Mouse (Mus musculus): ENCODE data around the gene Man1a2.

The Man1a2 gene

DNA sequence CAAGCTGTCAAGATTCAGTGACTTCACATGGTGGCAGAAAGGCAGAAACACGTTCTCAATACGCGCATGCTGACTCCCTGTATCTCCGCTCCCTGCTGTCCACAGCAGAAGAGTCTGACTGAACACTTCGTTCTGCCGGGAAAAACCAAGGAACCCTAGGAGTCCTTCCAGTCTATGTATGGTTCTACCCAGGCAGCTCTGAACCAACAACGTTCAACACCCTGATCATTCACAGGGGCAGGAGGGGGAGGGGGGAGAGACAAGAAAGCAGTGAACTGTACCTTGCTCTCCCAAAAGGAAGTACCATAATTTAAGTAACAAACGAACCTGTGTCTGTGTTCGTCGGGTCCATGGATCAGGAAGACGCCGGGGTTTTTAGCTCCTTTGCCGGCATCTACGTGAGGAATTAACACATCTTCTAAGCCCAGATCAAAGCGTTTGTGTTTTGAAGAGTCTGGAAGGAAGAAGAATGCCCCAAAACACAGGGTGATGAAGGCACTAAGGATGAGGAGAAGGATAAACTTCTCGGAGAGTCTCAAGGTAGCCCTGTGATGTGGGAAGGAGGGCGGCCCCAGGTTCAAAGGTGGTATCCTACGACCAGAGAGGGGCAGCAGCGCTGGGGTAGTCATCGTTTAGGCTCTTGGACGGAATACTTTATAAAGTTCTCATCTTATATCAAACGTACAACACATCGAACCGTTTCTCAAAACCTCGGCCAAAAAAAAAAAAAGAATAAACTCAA, 898 bp downstream of the Man1a2 start:
- DNase-seq = peak; percentile 35

DNA sequence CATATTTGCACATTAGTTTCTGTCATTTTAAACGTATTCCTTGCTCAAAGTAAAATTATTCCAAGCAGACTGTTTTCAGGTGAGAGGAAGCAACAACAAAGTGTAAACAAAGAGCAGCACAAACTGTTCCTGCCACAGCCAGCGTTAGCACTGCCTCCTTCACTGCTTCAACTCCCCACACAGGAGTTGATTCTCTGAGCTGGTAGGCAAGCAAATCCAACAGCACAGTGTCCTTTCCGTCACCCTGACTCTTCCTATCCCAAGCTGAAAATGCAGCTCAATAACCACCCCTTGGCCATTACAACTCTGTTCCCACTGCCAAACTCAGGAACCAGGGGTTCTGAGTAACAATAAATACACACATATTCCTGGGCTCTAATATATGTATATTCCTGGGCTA, 2.5 kb downstream of the Man1a2 start:
- DNase-seq = no peak

DNA sequence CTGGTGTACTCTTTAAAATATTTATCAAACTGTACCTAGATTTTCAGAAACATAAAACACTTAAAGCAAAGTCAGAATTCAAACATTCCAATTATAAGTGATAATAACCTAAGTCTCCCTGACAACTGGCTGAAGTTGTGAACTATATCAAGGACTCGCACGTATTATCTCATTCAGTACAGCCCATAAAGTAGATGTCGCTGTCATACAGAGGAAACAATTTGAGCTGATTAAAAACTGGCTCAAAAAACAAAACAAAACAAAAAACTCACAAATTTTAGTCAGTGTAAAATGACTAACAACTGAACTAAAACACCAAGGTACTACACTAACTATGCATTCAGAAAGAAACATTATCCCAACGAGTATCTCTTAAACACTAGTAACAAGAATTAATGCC, 3.0 kb downstream of the Man1a2 start:
- DNase-seq = no peak

DNA sequence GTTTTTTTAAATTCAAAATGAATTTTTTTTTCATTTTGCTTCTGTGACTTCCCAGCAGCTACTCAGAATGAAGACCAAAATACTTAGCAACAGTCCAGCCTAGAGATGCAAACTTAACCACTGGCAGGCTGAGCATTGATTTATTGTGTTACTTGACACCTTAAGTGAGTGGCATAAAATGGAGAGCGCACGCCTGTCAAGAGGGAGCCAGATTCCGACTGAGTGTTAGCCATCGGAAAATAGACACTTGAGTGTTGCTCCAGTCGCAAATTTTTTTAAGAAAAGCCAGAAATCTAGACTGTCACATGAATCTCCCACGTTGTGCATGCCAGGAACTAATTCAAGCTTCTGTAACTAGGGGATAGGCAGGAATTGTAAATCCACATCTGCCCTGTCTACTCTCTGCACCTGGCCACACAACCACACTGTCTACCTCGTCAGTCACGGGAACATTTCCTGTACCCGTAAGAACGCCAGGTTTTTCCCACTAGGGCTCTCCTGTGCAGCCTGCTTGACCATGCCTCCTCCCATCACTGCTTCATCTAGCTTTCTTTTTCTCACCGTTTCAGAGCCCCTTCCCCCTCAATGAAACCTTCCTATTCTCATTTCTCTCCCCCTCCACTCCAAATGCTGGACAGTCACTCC, 3.7 kb downstream of the Man1a2 start:
- DNase-seq = no peak

- DNase-seq = no peak
These were observed 5.1 kb downstream of the Man1a2 start for GRCm38 (mm10) chr3:100680226-100680625.

DNA sequence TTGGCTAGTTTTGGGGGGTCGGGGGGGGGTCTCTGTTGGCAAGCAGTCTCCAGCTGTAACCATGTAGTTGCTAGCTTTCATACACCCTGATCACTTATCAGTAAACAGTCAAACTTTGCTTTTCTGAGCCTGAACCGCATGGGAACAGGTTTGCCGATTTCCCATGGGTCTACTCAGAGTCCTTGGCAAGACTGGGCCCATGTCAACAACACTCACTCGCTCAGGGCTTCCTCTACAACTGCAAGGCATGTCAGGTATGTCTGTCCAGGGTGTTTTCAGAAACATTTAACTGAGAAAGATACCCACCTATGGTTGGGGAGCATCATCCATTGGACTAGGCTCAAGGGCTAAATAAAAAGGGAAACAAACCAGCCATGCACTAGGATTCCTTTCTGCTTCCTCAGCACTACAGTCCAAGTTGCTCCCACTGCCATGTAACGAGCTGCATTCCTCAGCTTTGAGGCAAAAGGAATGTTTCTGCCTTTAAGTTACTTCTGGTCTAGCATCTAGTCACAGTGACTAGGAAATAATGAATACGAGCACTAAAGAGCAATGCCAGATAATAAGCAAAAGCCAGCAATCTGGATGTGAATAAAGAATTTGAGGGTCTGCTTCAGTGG, 6.2 kb downstream of the Man1a2 start:
- no peak for DNase-seq

DNA sequence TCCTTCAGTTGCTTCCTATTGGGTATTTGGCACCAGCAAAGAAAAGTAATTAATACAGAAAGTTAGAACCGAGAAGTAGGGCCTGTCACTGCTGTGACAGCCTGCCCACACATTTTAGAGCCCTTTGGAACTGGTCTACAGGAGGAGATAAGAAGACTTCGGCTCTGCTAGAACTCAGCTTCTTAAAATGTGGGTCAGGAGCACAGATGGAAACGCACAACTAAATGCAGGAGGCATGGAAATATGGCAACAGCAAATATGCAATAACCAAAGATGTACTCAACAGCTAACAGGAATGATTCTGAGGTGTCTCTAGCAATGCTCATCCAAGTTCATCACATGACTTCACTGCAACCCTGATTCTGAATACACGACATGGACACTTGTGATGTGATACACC, 10.2 kb downstream of the Man1a2 start:
- DNase-seq = no peak

DNA sequence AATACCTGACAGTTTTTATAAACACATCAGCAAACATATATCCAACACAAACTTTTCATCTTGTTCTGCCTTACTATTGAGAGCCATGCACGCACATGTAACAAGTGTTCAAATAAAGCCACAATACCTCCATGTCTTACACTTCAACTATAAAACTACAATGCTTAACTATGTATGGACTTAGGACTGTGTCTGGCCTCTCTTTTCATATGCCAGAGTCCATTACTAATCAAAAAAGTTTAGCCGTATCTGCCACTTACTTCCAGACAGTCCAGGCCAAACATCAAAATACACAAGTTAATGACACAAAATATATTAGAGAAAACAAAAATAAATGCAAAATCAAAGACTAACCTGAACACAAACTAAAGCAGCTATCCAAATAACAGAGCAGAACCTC, 14.9 kb downstream of the Man1a2 start:
- no peak for DNase-seq

DNA sequence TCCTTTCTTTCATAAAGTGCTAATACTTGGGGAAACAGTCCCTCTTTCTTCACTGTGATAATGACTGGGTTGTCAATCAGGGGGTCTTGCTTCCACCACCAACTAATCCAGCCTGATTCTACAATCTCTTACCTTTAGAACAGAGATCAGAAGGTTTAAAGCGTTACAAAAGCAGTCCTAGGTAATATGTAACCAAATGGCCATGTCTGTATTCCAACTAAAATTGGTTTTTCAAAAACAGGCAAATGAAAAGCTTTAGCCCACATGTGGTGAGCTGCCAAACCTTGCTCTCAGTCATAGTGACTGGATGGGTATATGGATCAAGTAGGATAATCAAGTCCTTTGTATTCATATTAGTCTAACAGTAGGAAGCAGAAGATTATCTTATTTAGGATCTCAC, 32.0 kb downstream of the Man1a2 start:
- DNase-seq = no peak

DNA sequence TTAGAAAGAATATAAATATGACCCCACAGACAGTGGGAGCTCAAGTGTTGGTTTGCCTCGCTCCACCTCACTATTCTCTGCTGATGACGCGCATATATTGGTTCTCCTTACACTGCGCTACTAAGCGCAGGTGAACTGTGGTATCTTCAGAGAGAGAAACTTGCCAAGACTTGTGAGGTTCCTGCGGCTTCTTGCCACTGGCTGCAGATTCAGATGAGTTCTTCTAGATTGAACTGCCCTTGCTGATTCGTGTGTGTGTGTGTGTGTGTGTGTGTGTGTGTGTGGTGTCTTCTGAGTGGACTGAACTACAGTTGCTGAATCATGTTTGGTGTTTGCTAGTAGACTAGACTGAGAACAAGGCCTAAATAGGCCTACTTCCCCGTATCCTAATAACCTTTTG, 43.7 kb downstream of the Man1a2 start:
- no peak for DNase-seq

DNA sequence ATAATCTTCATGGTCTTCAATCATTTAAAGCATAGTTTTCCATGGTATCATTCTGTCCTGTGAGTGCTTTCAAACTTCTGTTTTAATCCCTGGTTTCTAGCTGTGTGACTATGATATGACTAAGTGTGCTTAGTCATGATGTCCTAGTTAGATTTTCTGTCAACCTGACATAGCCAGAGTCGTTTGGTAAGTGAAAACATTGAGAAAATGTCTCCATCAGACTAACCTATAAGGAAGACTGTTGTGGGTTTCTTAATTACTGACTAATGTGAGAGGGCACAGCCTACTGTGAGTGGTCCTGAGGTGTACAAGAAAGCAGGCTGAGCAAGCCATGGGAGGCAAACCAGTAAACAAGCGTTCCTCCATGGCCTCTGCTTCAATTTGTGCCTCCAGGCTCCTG, 49.0 kb downstream of the Man1a2 start:
- no peak for DNase-seq

- DNase-seq = no peak
These were observed 50.5 kb downstream of the Man1a2 start for GRCm38 (mm10) chr3:100634821-100635220.

DNA sequence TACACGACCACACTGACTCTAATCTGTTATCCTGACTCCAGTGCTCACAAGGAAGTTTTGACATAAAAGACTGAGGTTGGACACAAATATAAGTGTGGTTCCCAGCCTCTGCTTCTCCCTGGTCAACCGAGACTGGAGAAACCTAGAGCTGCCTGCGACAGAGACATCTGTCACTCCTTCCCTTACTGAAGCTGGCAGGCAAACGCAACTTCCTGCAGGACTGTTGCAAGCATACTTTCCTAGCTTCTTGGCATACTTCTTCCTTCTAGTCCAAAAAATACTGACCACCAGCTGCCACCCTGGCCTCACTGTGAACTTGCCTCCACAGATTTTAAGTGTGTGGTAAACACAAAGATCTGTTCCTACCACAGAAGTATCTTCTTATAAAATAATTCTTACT, 66.8 kb downstream of the Man1a2 start:
- no peak for DNase-seq

DNA sequence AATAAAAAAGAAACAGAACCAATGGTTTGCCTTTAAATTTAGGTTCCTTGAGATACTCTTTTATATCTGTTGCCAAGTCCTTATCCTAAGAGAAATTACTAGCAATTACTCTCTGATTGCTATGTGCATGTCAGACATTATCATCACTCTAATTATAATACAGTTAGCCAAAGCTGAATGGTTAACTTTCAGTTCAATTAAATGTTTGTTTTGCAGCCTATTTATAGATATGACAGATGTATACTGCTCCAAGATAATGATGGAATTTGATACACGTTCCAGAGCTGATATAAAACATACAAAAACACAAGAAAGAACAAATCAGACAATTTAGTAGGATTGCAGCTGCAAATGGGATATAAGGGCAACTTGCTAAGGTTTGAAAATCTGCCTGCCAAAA, 74.4 kb downstream of the Man1a2 start:
- DNase-seq = no peak

DNA sequence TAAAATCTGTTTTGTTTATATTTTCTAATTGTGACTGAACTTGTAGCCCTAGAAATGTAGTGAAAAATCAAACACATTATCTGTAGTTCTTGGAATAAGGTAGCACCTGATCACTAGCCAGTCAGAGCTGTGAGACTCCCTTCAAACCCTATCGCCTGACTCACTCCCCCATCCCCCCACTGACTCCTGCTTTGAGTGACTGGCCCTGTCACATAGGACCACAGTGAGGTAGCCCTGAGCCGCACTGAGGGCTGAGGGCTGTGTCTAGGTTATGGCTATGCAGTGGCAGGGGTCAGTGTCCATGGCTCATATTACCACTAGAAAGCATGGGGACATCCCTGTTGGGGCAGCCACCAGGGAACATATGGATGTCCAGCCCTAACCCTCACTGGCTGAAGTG, 80.8 kb downstream of the Man1a2 start:
- no peak for DNase-seq

DNA sequence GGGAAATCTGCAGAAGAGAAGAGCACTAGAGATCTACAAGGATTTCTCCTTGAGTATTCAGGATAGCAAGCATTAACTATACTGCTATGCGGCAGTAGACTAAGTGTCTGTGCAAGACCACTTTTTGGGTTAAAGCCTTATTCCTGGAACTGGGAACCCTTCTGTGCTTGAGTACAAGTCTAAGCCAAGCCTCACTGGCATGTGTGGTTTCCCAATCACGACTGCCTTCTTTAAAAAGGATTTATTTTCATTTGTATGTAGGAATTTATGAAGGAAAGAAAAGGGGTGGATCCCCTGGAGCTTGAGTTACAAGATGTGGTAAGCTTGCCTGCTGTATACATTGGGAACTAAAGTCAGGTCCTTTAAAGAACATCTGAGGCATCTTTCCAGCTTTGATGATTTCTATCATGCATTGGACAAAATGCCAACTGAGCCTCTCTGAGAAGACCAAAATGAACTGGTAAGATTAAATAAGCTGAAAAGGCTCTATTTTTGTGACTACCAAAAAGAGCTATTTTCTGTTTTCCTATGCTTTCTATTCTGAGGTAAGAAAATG, 86.0 kb downstream of the Man1a2 start:
- DNase-seq = no peak

GRCm38 (mm10) chr3:100591053-100591452, 94.2 kb downstream of the Man1a2 start:
- no peak for DNase-seq

GRCm38 (mm10) chr3:100582721-100583355, 102.5 kb downstream of the Man1a2 start:
- DNase-seq = no peak

DNA sequence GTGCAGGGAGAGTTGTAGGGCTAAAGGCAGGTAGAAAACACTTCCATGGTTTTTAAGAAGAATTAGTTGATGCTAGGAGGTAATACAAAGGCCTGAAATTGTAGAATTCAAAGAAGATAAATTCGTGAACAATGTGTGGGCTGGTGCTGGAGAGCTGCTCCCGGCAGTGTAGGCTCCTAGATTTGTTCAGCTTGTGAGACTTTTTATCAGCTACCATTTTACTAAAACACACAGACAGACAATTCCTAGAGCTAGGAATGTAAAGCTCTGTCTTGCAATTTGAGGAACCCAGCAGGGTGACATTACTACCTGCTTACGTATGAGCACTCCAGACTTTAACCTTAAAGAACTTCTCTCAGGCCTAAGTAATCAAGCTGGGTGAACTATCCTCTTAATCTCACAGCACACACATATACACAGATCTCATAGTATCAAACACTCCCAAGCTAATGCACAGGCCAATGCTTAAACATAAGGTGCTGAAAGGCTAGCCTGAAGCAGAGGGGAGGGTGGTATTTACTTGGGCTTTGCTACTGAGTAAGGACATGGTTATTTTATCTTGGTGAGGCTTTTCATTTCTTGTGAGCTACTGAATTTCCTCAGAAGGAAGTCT, 112.6 kb downstream of the Man1a2 start:
- no peak for DNase-seq

DNA sequence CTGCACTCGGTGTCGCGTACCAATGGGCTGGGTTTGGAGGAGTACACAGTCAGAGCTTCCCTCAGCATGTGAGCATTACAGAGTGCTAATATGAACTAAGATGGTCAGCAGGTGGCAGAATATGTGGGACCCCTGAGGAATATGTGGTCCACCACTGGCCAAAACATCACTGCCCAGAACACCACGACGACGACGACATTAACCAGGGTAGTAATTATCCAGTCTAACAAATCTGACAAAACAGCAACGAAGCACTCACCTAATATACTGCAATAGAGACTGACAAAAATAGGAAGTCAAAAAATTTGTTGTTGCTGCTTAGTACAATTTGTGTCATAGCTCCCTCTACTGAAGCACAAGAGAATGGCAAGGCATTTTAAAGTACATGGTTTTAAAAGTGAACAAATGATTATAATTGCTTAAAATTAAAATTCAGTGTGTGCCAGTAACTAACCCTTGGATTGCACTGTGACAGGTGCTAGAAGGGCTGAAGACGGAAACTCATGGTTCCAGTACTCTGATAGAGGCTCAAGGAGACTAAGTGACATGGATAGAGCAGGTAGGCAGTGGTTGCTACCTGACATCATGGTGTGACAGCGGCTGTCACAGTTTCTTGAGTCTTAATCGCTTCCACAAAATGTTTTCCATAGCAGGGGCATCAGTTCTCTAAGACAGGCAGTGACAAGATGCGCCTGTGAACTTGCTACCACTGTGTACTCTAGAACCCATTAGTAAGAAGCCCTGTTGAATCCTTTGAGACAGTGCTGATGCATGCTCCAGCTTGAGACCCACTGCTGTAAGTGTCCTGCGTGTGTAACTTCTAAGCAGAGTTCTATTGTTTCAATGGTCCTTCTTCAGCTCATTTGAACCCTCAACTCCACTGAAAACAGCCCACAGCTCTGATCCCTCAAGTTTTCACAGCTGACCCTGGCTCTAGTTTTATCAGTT, 116.6 kb downstream of the Man1a2 start:
- no peak for DNase-seq

- DNase-seq = no peak
These were observed 121.7 kb downstream of the Man1a2 start for GRCm38 (mm10) chr3:100563565-100563964.

DNA sequence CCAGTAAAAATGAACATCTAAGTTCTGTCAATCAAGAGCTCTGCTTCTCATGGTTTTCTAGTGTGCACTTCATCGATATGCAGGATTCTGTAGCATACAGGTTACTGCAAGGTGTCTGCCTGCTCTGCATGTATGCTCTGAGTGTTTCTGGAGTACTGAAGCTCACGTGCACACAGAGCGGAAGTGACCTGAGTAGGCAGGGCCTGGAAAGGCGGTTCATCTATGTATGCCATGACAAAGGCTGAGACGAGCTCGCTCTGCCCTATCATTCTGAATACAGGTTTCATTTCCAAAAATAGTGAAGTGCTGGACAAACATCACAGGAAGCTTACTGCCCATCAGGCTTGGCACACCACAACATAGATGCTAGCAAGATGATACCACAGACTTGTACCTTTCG, 122.8 kb downstream of the Man1a2 start:
- no peak for DNase-seq

Measured in cerebellum, adult 9-11 months (tissue).